Comparison of ENCODE assay signal across 8 mouse cellular contexts in genomic region chr1:71653400-71654159, GRCm38 (mm10). TPM values are rescaled to one million over a fixed set of nuclear protein-coding genes. Genes with fewer than 3 reads are reported as not detected.
DNase-seq lines count a peak whose midpoint lies in the region; TF ChIP-seq lines count a peak whose summit lies in the region.

No protein-coding gene starts in this region.

- intact Hi-C loops in heart, postnatal 14 days (cut with DNase I) = loop anchor here (10.0 kb wide), 1 partner anchor 111 kb away; no protein-coding TSS in a partner anchor

- no peak for DNase-seq in kidney, adult 2 months
- DNase-seq in kidney, adult 11 months = no peak
- DNase-seq in embryonic facial prominence, embryonic 10.5 days (ENCODE audit: low spot score) = peak; percentile 63
- peak; percentile 31 to 40 for DNase-seq in heart, postnatal 14 days
- DNase-seq in liver = peak; percentile 21
- DNase-seq in right cerebral cortex, adult 2 months (ENCODE audit: low spot score in 2 of 2) = no peak
- DNase-seq in layer of hippocampus, postnatal 10 days (ENCODE audit: low spot score in 2 of 2) = no peak

- no peaks in the 10 kb centered on the region for H3K4me1 ChIP-seq in kidney, adult 2 months (ENCODE audit: control insufficient read depth, insufficient read depth, low read length)
- H3K4me1 ChIP-seq in embryonic facial prominence, embryonic 10.5 days = peaks cover 30% of the 10 kb centered on the region

- 2% methylated on average over 24 of the region's 24 CpGs for WGBS in kidney, adult 2 months
- WGBS in embryonic facial prominence, embryonic 10.5 days = under 1% methylated on average over 24 of the region's 24 CpGs

- H3K9me3 ChIP-seq in embryonic facial prominence, embryonic 10.5 days = no peaks in the 10 kb centered on the region

- H3K4me3 ChIP-seq in kidney, adult 2 months (ENCODE audit: insufficient read depth, low read depth, low read length) = peak overlapping the region; percentile 50
- H3K4me3 ChIP-seq in embryonic facial prominence, embryonic 10.5 days = peak overlapping the region; percentile 81
- H3K4me3 ChIP-seq in myocyte = peak overlapping the region; percentile 95

- peaks cover 44% of the 10 kb centered on the region for H3K79me2 ChIP-seq in myocyte (ENCODE audit: control insufficient read depth, insufficient read depth)

- H3K27ac ChIP-seq in kidney, adult 2 months (ENCODE audit: insufficient read depth, low read depth, low read length) = no peak overlapping the region
- H3K27ac ChIP-seq in embryonic facial prominence, embryonic 10.5 days (replicated peaks) = peak overlapping the region; percentile 98

- peak overlapping the region; percentile 47 for H3ac ChIP-seq in myocyte (ENCODE audit: control insufficient read depth, insufficient read length)

- H3K27me3 ChIP-seq in kidney, adult 2 months (replicated peaks; ENCODE audit: control insufficient read depth, insufficient read depth, low read length) = no peaks in the 10 kb centered on the region
- no peaks in the 10 kb centered on the region for H3K27me3 ChIP-seq in embryonic facial prominence, embryonic 10.5 days (replicated peaks; ENCODE audit: low read depth, poor library complexity, severe bottlenecking)
- no peaks in the 10 kb centered on the region for H3K27me3 ChIP-seq in myocyte (ENCODE audit: control insufficient read depth, insufficient read depth, insufficient read length)

- H3K4me2 ChIP-seq in myocyte (ENCODE audit: low read depth) = peak overlapping the region; percentile 97

- H3K36me3 ChIP-seq in kidney, adult 2 months (ENCODE audit: control insufficient read depth, insufficient read depth, low read length) = no peaks in the 10 kb centered on the region
- H3K36me3 ChIP-seq in embryonic facial prominence, embryonic 10.5 days (replicated peaks) = peaks cover 24% of the 10 kb centered on the region
- H3K36me3 ChIP-seq in myocyte (ENCODE audit: control insufficient read depth, insufficient read depth) = peaks cover 28% of the 10 kb centered on the region

- TF ChIP-seq CTCF in kidney, adult 2 months (conservative IDR thresholded peaks at IDR 0.05; ENCODE audit: insufficient read depth, insufficient read length, low read depth, low read length) = no peak

- no peak for TF ChIP-seq POLR2A in kidney, adult 2 months (IDR thresholded peaks at IDR 0.05; ENCODE audit: low read depth, low read length)
- peak; percentile 29 for TF ChIP-seq POLR2A in myocyte (IDR thresholded peaks at IDR 0.05; ENCODE audit: insufficient read length, low read depth)

TF ChIP-seq in myocyte, 11 proteins besides CTCF, POLR2A, EP300 and RAD21:
- TF ChIP-seq MAX (IDR thresholded peaks at IDR 0.05; ENCODE audit: low read depth) (no peak), CEBPB (IDR thresholded peaks at IDR 0.05; ENCODE audit: insufficient read depth, poor library complexity, severe bottlenecking) (peak; percentile 90)

RNA-seq across cellular contexts. Expression of gene Fn1, which starts 0.6 kb away (rescaled TPM):
- polyA plus RNA-seq in kidney, adult 2 months (2012; rRNA removed) = 47.3 and 53.2 TPM in 2 replicates
- polyA plus RNA-seq in embryonic facial prominence, embryonic 10.5 days (2016; fragmentation: Nextera tagmentation; extraction: Ambion mirVana) = 119 and 130 TPM in 2 replicates
- 100 to 1,000 TPM; 225 to 254 TPM for total RNA-seq in heart, postnatal 14 days (2021)
- 1,265 TPM for polyA plus RNA-seq in myocyte (2012; fragmentation: generic; extraction: Trizol)
- total RNA-seq in layer of hippocampus, postnatal 10 days (2021) = 100 to 1,000 TPM; 130 to 131 TPM

Comparison
In these comparisons a context has a peak if more than half of its experiments do, and no peak if none do; other contexts are left out.
1. DNase-seq: peak in embryonic facial prominence, embryonic 10.5 days (single experiment), heart, postnatal 14 days (2 of 2) and liver (single experiment); none in kidney, adult 2 months (single experiment), kidney, adult 11 months (single experiment), right cerebral cortex, adult 2 months (0 of 2) and layer of hippocampus, postnatal 10 days (0 of 2).
2. Peak in every context shown above with its lines, with median percentiles within 50 percentile points of each other: H3K4me3 ChIP-seq.